Mouse (Mus musculus): ENCODE measurements around the gene Stra6. TPM values are rescaled to one million over a fixed set of nuclear protein-coding genes. Genes with fewer than 3 reads are reported as not detected.

The Stra6 gene
- polyA plus RNA-seq, 1 experiment from 2014 or later = 13.9 TPM

GRCm38 (mm10) chr9:58067546-58067945, 4.0 kb downstream of the Stra6 start:
- no peak for ATAC-seq (ENCODE audit: insufficient number of reproducible peaks, low FRiP score, low TSS enrichment, low read depth)
- Histone ChIP-seq H3K27me3 (no peaks in the 10 kb centered on the region), H3K9ac (no peak overlapping the region), H3K4me2 (replicated peaks) (no peak overlapping the region), H3K27ac (replicated peaks) (no peak overlapping the region), H3K4me3 (replicated peaks) (no peak overlapping the region), H3K4me1 (peaks cover 7% of the 10 kb centered on the region; the same call in 1 of the 2 replicates), H3K9me3 (replicated peaks) (no peaks in the 10 kb centered on the region), H3K36me3 (no peaks in the 10 kb centered on the region)
- WGBS = 83% methylated on average over 3 of the region's 3 CpGs

GRCm38 (mm10) chr9:58074561-58074960, 11.0 kb downstream of the Stra6 start:
- no peaks in the 10 kb centered on the region for H3K9me3 ChIP-seq (replicated peaks)
- ATAC-seq (ENCODE audit: insufficient number of reproducible peaks, low FRiP score, low TSS enrichment, low read depth) = no peak
- WGBS = 37% methylated on average over 3 of the region's 3 CpGs
- no peaks in the 10 kb centered on the region for H3K27me3 ChIP-seq
- no peaks in the 10 kb centered on the region for H3K4me1 ChIP-seq
- no peak overlapping the region for H3K27ac ChIP-seq (replicated peaks)
- no peaks in the 10 kb centered on the region for H3K36me3 ChIP-seq
- H3K9ac ChIP-seq = no peak overlapping the region
- H3K4me2 ChIP-seq (replicated peaks) = no peak overlapping the region
- H3K4me3 ChIP-seq (replicated peaks) = no peak overlapping the region

GRCm38 (mm10) chr9:58084586-58084985, 21.0 kb downstream of the Stra6 start:
- Histone ChIP-seq H3K27ac (replicated peaks) (no peak overlapping the region), H3K4me3 (replicated peaks) (no peak overlapping the region), H3K4me1 (peaks cover 20% of the 10 kb centered on the region), H3K9ac (no peak overlapping the region), H3K36me3 (no peaks in the 10 kb centered on the region), H3K27me3 (0 out of 2 replicates have a peak, but pooled peaks cover 3% of the 10 kb centered on the region), H3K9me3 (replicated peaks) (no peaks in the 10 kb centered on the region), H3K4me2 (replicated peaks) (no peak overlapping the region)
- ATAC-seq (ENCODE audit: insufficient number of reproducible peaks, low FRiP score, low TSS enrichment, low read depth) = no peak
- 20% methylated on average over 8 of the region's 8 CpGs for WGBS

GRCm38 (mm10) chr9:58085074-58085473, 21.5 kb downstream of the Stra6 start:
- Histone ChIP-seq H3K4me2 (replicated peaks) (no peak overlapping the region), H3K36me3 (no peaks in the 10 kb centered on the region), H3K9me3 (replicated peaks) (no peaks in the 10 kb centered on the region), H3K9ac (no peak overlapping the region), H3K4me3 (replicated peaks) (no peak overlapping the region), H3K4me1 (peaks cover 20% of the 10 kb centered on the region), H3K27ac (replicated peaks) (no peak overlapping the region), H3K27me3 (0 out of 2 replicates have a peak, but pooled peaks cover 3% of the 10 kb centered on the region)
- no peak for ATAC-seq (ENCODE audit: insufficient number of reproducible peaks, low FRiP score, low TSS enrichment, low read depth)
- WGBS = 17% methylated on average over 2 of the region's 2 CpGs

GRCm38 (mm10) chr9:58086203-58086602, 22.6 kb downstream of the Stra6 start:
- Histone ChIP-seq H3K9me3 (replicated peaks) (no peaks in the 10 kb centered on the region), H3K4me3 (replicated peaks) (no peak overlapping the region), H3K36me3 (no peaks in the 10 kb centered on the region), H3K27ac (replicated peaks) (no peak overlapping the region), H3K27me3 (0 out of 2 replicates have a peak, but pooled peaks cover 3% of the 10 kb centered on the region), H3K9ac (no peak overlapping the region), H3K4me1 (peaks cover 25% of the 10 kb centered on the region), H3K4me2 (replicated peaks) (no peak overlapping the region)
- no peak for ATAC-seq (ENCODE audit: insufficient number of reproducible peaks, low FRiP score, low TSS enrichment, low read depth)
- 17% methylated on average over 9 of the region's 9 CpGs for WGBS

GRCm38 (mm10) chr9:58086861-58087260, 23.3 kb downstream of the Stra6 start:
- Histone ChIP-seq H3K9ac (no peak overlapping the region), H3K4me1 (peaks cover 31% of the 10 kb centered on the region)
- 37% methylated on average over 7 of the region's 7 CpGs for WGBS

GRCm38 (mm10) chr9:58087277-58087998, 23.9 kb downstream of the Stra6 start:
- WGBS = 59% methylated on average over 7 of the region's 7 CpGs
- ATAC-seq (ENCODE audit: insufficient number of reproducible peaks, low FRiP score, low TSS enrichment, low read depth) = no peak
- H3K9ac ChIP-seq = no peak overlapping the region

More at GRCm38 (mm10) chr9:58086861-58087260, 23.3 kb downstream of the Stra6 start:
- no peak for ATAC-seq (ENCODE audit: insufficient number of reproducible peaks, low FRiP score, low TSS enrichment, low read depth)
- Histone ChIP-seq H3K36me3 (no peaks in the 10 kb centered on the region), H3K4me3 (replicated peaks) (no peak overlapping the region), H3K27ac (replicated peaks) (no peak overlapping the region), H3K9me3 (replicated peaks) (no peaks in the 10 kb centered on the region), H3K4me2 (replicated peaks) (no peak overlapping the region), H3K27me3 (0 out of 2 replicates have a peak, but pooled peaks cover 3% of the 10 kb centered on the region)

GRCm38 (mm10) chr9:58091623-58092425, 28.2 kb downstream of the Stra6 start:
- peak; percentile 63 for ATAC-seq (ENCODE audit: insufficient number of reproducible peaks, low FRiP score, low TSS enrichment, low read depth)
- Histone ChIP-seq H3K4me2 (replicated peaks) (no peak overlapping the region), H3K36me3 (no peaks in the 10 kb centered on the region), H3K27me3 (no peaks in the 10 kb centered on the region), H3K4me1 (peaks cover 25% of the 10 kb centered on the region), H3K9me3 (replicated peaks) (no peaks in the 10 kb centered on the region), H3K27ac (replicated peaks) (no peak overlapping the region; the same call in 1 of the 2 replicates), H3K9ac (no peak overlapping the region), H3K4me3 (replicated peaks) (no peak overlapping the region)
- WGBS = 17% methylated on average over 4 of the region's 4 CpGs

More at GRCm38 (mm10) chr9:58087277-58087998, 23.9 kb downstream of the Stra6 start:
- Histone ChIP-seq H3K27me3 (0 out of 2 replicates have a peak, but pooled peaks cover 3% of the 10 kb centered on the region), H3K4me3 (replicated peaks) (no peak overlapping the region), H3K4me2 (replicated peaks) (no peak overlapping the region), H3K4me1 (peaks cover 37% of the 10 kb centered on the region), H3K27ac (replicated peaks) (no peak overlapping the region), H3K9me3 (replicated peaks) (no peaks in the 10 kb centered on the region), H3K36me3 (no peaks in the 10 kb centered on the region)

- Histone ChIP-seq H3K9me3 (replicated peaks) (no peaks in the 10 kb centered on the region), H3K27me3 (no peaks in the 10 kb centered on the region), H3K4me1 (peaks cover 28% of the 10 kb centered on the region), H3K27ac (replicated peaks) (no peak overlapping the region), H3K9ac (no peak overlapping the region), H3K4me3 (replicated peaks) (no peak overlapping the region), H3K36me3 (no peaks in the 10 kb centered on the region), H3K4me2 (replicated peaks) (no peak overlapping the region)
- no peak for ATAC-seq (ENCODE audit: insufficient number of reproducible peaks, low FRiP score, low TSS enrichment, low read depth)
- 69% methylated on average over 7 of the region's 7 CpGs for WGBS
Measured at GRCm38 (mm10) chr9:58092581-58093269, 29.1 kb downstream of the Stra6 start.

GRCm38 (mm10) chr9:58093776-58094175, 30.2 kb downstream of the Stra6 start:
- Histone ChIP-seq H3K36me3 (no peaks in the 10 kb centered on the region), H3K4me1 (peaks cover 28% of the 10 kb centered on the region), H3K27ac (replicated peaks) (no peak overlapping the region), H3K4me3 (replicated peaks) (no peak overlapping the region), H3K9ac (no peak overlapping the region), H3K9me3 (replicated peaks) (no peaks in the 10 kb centered on the region), H3K27me3 (no peaks in the 10 kb centered on the region), H3K4me2 (replicated peaks) (no peak overlapping the region)
- ATAC-seq (ENCODE audit: insufficient number of reproducible peaks, low FRiP score, low TSS enrichment, low read depth) = no peak
- 68% methylated on average over 3 of the region's 3 CpGs for WGBS

GRCm38 (mm10) chr9:58095977-58096376, 32.4 kb downstream of the Stra6 start:
- H3K9me3 ChIP-seq (replicated peaks) = no peaks in the 10 kb centered on the region
- H3K4me2 ChIP-seq (replicated peaks) = no peak overlapping the region
- H3K36me3 ChIP-seq = no peaks in the 10 kb centered on the region
- WGBS = 75% methylated on average over 6 of the region's 6 CpGs
- H3K9ac ChIP-seq = no peak overlapping the region
- ATAC-seq (ENCODE audit: insufficient number of reproducible peaks, low FRiP score, low TSS enrichment, low read depth) = no peak
- peak overlapping the region; percentile 28; the same call in 1 of the 2 replicates for H3K27ac ChIP-seq (replicated peaks)
- no peak overlapping the region for H3K4me3 ChIP-seq (replicated peaks)
- H3K4me1 ChIP-seq = peaks cover 26% of the 10 kb centered on the region
- no peaks in the 10 kb centered on the region for H3K27me3 ChIP-seq

All from embryonic facial prominence, embryonic 15.5 days (tissue).